Mouse (Mus musculus): ENCODE measurements around the gene Hoxa11. TPM values are rescaled to one million over a fixed set of nuclear protein-coding genes. Genes with fewer than 3 reads are reported as not detected.
A peak's percentile ranks its signal among the peaks of the same experiment; 100 is the strongest.

Gene Hoxa11
- total RNA-seq, 2 experiments from 2014 or later, result not detected

DNA sequence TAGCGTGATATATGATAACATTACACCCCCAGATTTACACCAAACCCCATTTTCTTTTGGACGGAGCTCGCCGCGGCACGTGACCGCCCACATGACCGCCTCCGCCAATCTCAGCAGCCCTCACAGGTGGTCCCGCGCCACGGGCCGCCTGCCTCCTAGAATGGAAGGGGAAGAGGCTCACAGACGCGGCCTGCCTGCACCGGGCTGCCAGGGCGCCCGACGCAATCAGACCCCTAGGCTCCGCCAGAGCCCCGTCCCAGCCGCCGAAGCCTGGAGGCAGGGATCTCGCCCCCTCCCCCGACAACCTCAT lies 28.2 kb downstream of the Hoxa11 start:
- Histone ChIP-seq H3K4me3 (no peak overlapping the region), H3K27ac (no peak overlapping the region)
- DNase-seq (ENCODE audit: low spot score in 2 of 2), result no peak
- TF ChIP-seq CTCF (conservative IDR thresholded peaks at IDR 0.05), result no peak

GRCm38 (mm10) chr6:52216691-52217458 lies 28.7 kb downstream of the Hoxa11 start:
- Histone ChIP-seq H3K4me3 (no peak overlapping the region), H3K27ac (no peak overlapping the region)
- TF ChIP-seq CTCF (conservative IDR thresholded peaks at IDR 0.05), result no peak
- DNase-seq (ENCODE audit: low spot score in 2 of 2), result no peak

DNA sequence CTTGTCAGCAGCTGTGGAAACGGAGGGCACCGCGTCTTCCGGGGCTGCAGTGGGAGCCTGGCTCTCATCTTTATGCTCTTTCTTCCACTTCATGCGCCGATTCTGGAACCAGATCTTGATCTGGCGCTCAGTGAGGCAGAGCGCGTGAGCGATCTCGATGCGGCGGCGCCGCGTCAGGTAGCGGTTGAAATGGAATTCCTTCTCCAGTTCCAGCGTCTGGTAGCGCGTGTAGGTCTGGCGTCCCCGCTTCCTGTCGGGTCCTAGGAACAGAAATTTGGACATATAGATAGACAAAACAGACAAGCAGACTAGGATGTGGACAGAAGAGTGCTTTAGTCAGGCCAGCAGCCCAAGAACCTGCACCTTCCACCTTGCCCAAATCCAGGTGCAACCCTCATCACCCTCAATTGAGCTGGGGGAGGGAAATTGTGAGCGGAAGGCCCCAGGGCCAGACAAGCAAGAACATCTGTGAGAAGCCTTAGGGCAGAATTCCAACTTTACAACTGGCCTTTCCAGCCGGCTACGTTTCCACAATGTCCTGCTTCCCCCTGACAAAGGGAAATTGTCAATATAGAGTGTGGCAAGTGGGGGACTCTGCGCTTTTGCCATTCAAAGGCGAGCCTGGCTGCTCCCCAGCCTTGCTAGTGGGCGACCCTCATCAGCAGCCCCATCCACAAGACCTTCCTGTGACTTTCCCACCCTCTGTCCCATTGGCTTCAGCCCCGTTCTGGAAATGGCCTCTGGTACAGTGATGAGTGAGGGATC lies 29.7 kb downstream of the Hoxa11 start:
- DNase-seq (ENCODE audit: low spot score in 2 of 2), result no peak
- no peak overlapping the region for H3K27ac ChIP-seq
- no peak overlapping the region for H3K4me3 ChIP-seq
- TF ChIP-seq CTCF (conservative IDR thresholded peaks at IDR 0.05), result no peak

- Histone ChIP-seq H3K27ac (no peak overlapping the region), H3K4me3 (no peak overlapping the region)
- DNase-seq (ENCODE audit: low spot score in 2 of 2), result no peak
- TF ChIP-seq CTCF (conservative IDR thresholded peaks at IDR 0.05), result no peak
These were observed 30.5 kb downstream of the Hoxa11 start for GRCm38 (mm10) chr6:52215070-52215469.

DNA sequence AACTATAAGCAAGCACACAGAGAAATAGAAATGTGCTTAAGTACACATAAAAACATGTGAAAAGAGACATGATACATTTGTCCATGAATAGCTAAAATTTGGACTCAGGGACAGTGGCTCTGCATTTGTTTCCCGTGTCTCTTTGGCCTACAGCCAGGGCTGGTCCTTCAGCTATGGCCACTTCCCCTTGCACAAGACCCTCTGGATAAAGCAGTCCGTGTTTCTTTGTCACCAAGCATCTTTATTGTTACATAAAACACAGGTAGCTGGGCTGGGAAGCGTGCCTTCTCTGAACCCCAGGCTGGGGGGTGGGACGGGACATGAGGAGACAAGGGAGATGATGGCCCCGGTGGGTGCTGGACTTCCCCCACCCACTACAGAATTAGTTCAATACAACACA lies 31.3 kb downstream of the Hoxa11 start:
- TF ChIP-seq CTCF (conservative IDR thresholded peaks at IDR 0.05), result no peak
- DNase-seq (ENCODE audit: low spot score in 2 of 2), result no peak
- Histone ChIP-seq H3K4me3 (no peak overlapping the region), H3K27ac (no peak overlapping the region)

- DNase-seq (ENCODE audit: low spot score in 2 of 2), result no peak
- H3K4me3 ChIP-seq, result no peak within 1 kb of the TSS
- H3K27ac ChIP-seq, result no peak within 1 kb of the TSS
- no peak for TF ChIP-seq CTCF (conservative IDR thresholded peaks at IDR 0.05)
These were observed 32.3 kb downstream of the Hoxa11 start, which contains the start of the genes Hoxa3 and Gm28308 for GRCm38 (mm10) chr6:52213119-52213986. TSS of gene Hoxa3 (minus strand) at chr6:52213336. TSS of gene Gm28308 (minus strand) at chr6:52213339.

- H3K27ac ChIP-seq, result no peak overlapping the region
- no peak for TF ChIP-seq CTCF (conservative IDR thresholded peaks at IDR 0.05)
- H3K4me3 ChIP-seq, result no peak overlapping the region
- no peak for DNase-seq (ENCODE audit: low spot score in 2 of 2)
These were observed 33.0 kb downstream of the Hoxa11 start for GRCm38 (mm10) chr6:52212556-52213118.

GRCm38 (mm10) chr6:52211961-52212360 lies 33.6 kb downstream of the Hoxa11 start:
- Histone ChIP-seq H3K4me3 (no peak overlapping the region), H3K27ac (no peak overlapping the region)
- no peak for DNase-seq (ENCODE audit: low spot score in 2 of 2)
- no peak for TF ChIP-seq CTCF (conservative IDR thresholded peaks at IDR 0.05)

GRCm38 (mm10) chr6:52211170-52211935 lies 34.3 kb downstream of the Hoxa11 start:
- H3K4me3 ChIP-seq, result no peak overlapping the region
- TF ChIP-seq CTCF (conservative IDR thresholded peaks at IDR 0.05), result peak; percentile 95
- no peak overlapping the region for H3K27ac ChIP-seq
- DNase-seq (ENCODE audit: low spot score in 2 of 2), result peak; percentile 19 to 62

GRCm38 (mm10) chr6:52209685-52210046 lies 35.9 kb downstream of the Hoxa11 start:
- no peak for DNase-seq (ENCODE audit: low spot score in 2 of 2)
- Histone ChIP-seq H3K4me3 (no peak overlapping the region), H3K27ac (no peak overlapping the region)
- TF ChIP-seq CTCF (conservative IDR thresholded peaks at IDR 0.05), result no peak

DNA sequence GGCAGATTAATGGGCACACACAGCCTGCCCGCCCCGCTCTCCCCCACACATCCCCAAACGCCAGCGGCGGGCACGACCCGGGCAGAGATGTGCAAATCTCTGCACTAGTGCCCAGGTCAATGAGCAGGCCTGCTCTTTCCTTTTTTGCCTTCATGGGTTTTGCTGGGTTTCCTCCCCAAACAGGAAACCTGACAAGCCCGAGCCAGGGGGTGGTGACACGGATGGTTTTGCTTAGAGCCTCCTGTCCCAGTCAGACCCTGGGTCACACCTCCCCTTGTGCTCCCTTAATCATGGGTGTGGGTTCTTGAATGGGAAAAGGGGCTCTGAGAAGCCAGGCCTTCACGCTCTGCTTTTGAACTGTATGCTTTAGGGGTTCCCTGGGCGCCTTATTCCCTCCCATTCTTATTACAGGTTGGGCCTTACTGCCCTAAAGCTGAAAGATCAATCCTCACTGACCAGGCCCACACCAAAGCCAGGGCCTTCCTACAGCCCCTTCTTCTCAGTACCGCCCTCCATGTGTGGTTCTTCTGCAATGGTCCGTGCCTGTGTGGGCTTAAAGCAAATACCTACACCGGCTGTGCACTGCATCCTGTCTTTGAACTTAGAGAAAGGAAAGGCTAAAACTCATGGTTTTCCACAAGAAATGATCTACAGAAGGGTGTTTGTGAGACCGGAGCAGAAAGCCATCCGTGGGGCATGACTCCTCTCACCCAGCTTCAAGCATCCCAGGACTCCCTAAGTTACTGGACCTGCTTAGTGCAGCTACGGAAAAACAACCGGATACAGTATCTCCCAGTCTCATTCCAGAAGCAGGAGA lies 36.5 kb downstream of the Hoxa11 start:
- H3K4me3 ChIP-seq, result no peak overlapping the region
- no peak for DNase-seq (ENCODE audit: low spot score in 2 of 2)
- no peak overlapping the region for H3K27ac ChIP-seq
- TF ChIP-seq CTCF (conservative IDR thresholded peaks at IDR 0.05), result no peak
